In the genomic region with DNA sequence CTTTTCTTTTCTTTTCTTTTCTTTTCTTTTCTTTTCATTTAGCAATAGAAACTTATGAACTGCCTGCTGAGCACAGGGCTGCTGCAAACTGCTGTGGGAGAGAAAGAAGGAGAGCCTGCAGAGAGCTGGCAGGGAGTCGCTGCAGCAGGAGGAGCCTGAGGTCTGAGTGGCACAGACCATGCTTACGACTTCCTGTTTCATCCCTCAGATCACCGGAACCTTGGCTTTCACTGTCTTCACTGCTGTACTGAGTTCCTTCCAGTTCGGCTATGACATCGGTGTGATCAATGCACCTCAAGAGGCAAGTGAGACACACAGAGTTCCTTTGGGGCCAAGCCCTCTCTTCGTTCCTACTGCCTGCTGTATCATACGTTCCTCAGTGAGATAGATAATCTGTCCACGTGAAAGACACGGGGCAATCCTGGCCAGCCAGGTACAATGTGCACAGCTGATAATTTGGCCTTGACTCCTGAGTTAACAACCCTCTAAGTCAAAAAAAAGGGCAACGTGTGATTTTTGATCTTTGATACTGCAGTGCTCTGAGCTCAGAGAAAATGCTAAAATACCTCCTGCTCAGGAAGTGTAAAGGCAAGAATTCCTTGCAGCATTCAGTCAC, we compare ENCODE assay signal across 9 mouse cellular contexts. TPM values are rescaled to one million over a fixed set of nuclear protein-coding genes. Genes with fewer than 3 reads are reported as not detected.
DNase-seq lines count a peak whose midpoint lies in the region; ATAC-seq and TF ChIP-seq lines count a peak whose summit lies in the region.
"Had no signal": no experiment of that assay in that cellular context is flagged by ENCODE, and none has a peak within 500 bp of the region (broad histone marks: within the 10 kb centered on the region; RNA-seq: fewer than 3 reads in every experiment).

No protein-coding gene starts in this region.

- no peak for DNase-seq in stomach, postnatal 0 days (ENCODE audit: low spot score)
- peak; percentile 44 for DNase-seq in brain, adult 2 months (ENCODE audit: low read depth, low spot score)
- peak; percentile 12 for DNase-seq in kidney, postnatal 0 days (ENCODE audit: low spot score)
- DNase-seq in neural tube, embryonic 10.5 days (ENCODE audit: extremely low spot score, low spot score) = no peak
- no peak for DNase-seq in lung, postnatal 4 days
- DNase-seq: right cerebral cortex, adult 18-20 months had no signal

- 57% methylated on average over 10 of the region's 10 CpGs for WGBS in stomach, embryonic 15.5 days
- 55% methylated on average over 10 of the region's 10 CpGs for WGBS in stomach, postnatal 0 days
- WGBS in kidney, postnatal 0 days = 43% methylated on average over 10 of the region's 10 CpGs
- WGBS in small intestine, adult 2 months = 13% methylated on average over 10 of the region's 10 CpGs

- 0 out of 2 replicates have a peak, but pooled peaks have one; percentile 14 for ATAC-seq in stomach, embryonic 15.5 days (ENCODE audit: insufficient read depth, low FRiP score, low read depth)
- no peak for ATAC-seq in stomach, postnatal 0 days (ENCODE audit: low FRiP score, low TSS enrichment)
- peak; percentile 69 for ATAC-seq in kidney, postnatal 0 days (replicated peaks; ENCODE audit: low FRiP score, low read depth)
- ATAC-seq: forebrain, embryonic 16.5 days had no signal

- no peaks in the 10 kb centered on the region for H3K36me3 ChIP-seq in stomach, embryonic 15.5 days
- H3K36me3 ChIP-seq in stomach, postnatal 0 days (ENCODE audit: control insufficient read depth, insufficient read depth, low read length) = no peaks in the 10 kb centered on the region
- H3K36me3 ChIP-seq in kidney, postnatal 0 days (ENCODE audit: insufficient read depth, low read length) = no peaks in the 10 kb centered on the region
- H3K36me3 ChIP-seq in small intestine, adult 2 months (ENCODE audit: control insufficient read depth, insufficient read depth, low read length) = peaks cover 32% of the 10 kb centered on the region

- no peak for TF ChIP-seq EP300 in stomach, postnatal 0 days (optimal IDR thresholded peaks at IDR 0.05)

- no peaks in the 10 kb centered on the region for H3K9me3 ChIP-seq in stomach, embryonic 15.5 days
- no peaks in the 10 kb centered on the region for H3K9me3 ChIP-seq in stomach, postnatal 0 days (ENCODE audit: control insufficient read depth, low read length)
- no peaks in the 10 kb centered on the region for H3K9me3 ChIP-seq in kidney, postnatal 0 days (replicated peaks; ENCODE audit: low read length)

- H3K27me3 ChIP-seq in stomach, embryonic 15.5 days (replicated peaks) = no peaks in the 10 kb centered on the region
- H3K27me3 ChIP-seq in stomach, postnatal 0 days (ENCODE audit: control insufficient read depth, insufficient read depth, low read length) = no peaks in the 10 kb centered on the region
- H3K27me3 ChIP-seq in kidney, postnatal 0 days (ENCODE audit: insufficient read depth, low read length) = no peaks in the 10 kb centered on the region
- no peaks in the 10 kb centered on the region for H3K27me3 ChIP-seq in small intestine, adult 2 months (ENCODE audit: control insufficient read depth, insufficient read depth, low read length)

- H3K9ac ChIP-seq in stomach, embryonic 15.5 days = no peak overlapping the region
- no peak overlapping the region for H3K9ac ChIP-seq in stomach, postnatal 0 days (ENCODE audit: low read length)
- no peak overlapping the region for H3K9ac ChIP-seq in kidney, postnatal 0 days (ENCODE audit: low read depth, low read length)

- TF ChIP-seq POLR2A in small intestine, adult 2 months (IDR thresholded peaks at IDR 0.05; ENCODE audit: low read depth, low read length) = no peak; the same call in 1 of the 2 replicates

- H3K4me3 ChIP-seq in stomach, embryonic 15.5 days (replicated peaks) = no peak overlapping the region
- H3K4me3 ChIP-seq in stomach, postnatal 0 days (ENCODE audit: low read depth, low read length) = no peak overlapping the region
- no peak overlapping the region for H3K4me3 ChIP-seq in kidney, postnatal 0 days (replicated peaks; ENCODE audit: low read depth, low read length)
- peak overlapping the region; percentile 9 for H3K4me3 ChIP-seq in small intestine, adult 2 months (ENCODE audit: low read depth, low read length)

- no peak for TF ChIP-seq CTCF in stomach, postnatal 0 days (IDR thresholded peaks at IDR 0.05; ENCODE audit: low read depth)
- no peak for TF ChIP-seq CTCF in kidney, postnatal 0 days (IDR thresholded peaks at IDR 0.05; ENCODE audit: low read depth)
- no peak for TF ChIP-seq CTCF in small intestine, adult 2 months (IDR thresholded peaks at IDR 0.05; ENCODE audit: extremely low read depth, insufficient read length, insufficient replicate concordance, low read depth, low read length)

- no peak overlapping the region for H3K27ac ChIP-seq in stomach, embryonic 15.5 days
- H3K27ac ChIP-seq in stomach, postnatal 0 days (replicated peaks) = no peak overlapping the region
- H3K27ac ChIP-seq in kidney, postnatal 0 days = no peak overlapping the region
- peak overlapping the region; percentile 94 for H3K27ac ChIP-seq in small intestine, adult 2 months (ENCODE audit: insufficient read depth, low read depth, low read length)

- H3K4me2 ChIP-seq in stomach, embryonic 15.5 days = no peak overlapping the region
- no peak overlapping the region for H3K4me2 ChIP-seq in stomach, postnatal 0 days (replicated peaks; ENCODE audit: low read depth)
- peak overlapping the region; percentile 8; the same call in 1 of the 2 replicates for H3K4me2 ChIP-seq in kidney, postnatal 0 days (ENCODE audit: low read length)

- no peaks in the 10 kb centered on the region for H3K4me1 ChIP-seq in stomach, embryonic 15.5 days
- no peaks in the 10 kb centered on the region for H3K4me1 ChIP-seq in stomach, postnatal 0 days (replicated peaks; ENCODE audit: control insufficient read depth, insufficient read depth)
- no peaks in the 10 kb centered on the region for H3K4me1 ChIP-seq in kidney, postnatal 0 days (replicated peaks; ENCODE audit: insufficient read depth, low read length)
- peaks cover 10% of the 10 kb centered on the region for H3K4me1 ChIP-seq in small intestine, adult 2 months (ENCODE audit: control insufficient read depth, insufficient read depth, insufficient read length, low read length)

RNA-seq across cellular contexts. Expression of a gene that starts 7.9 kb away (rescaled TPM):
- polyA plus RNA-seq in stomach, embryonic 15.5 days (2015; fragmentation: Nextera tagmentation; extraction: Ambion mirVana) = 3.9 and 5.6 TPM in 2 replicates
- polyA plus RNA-seq in stomach, postnatal 0 days (2015; fragmentation: Nextera tagmentation; extraction: Ambion mirVana) = 0.25 and 0.31 TPM in 2 replicates
- polyA plus RNA-seq in kidney, postnatal 0 days (2015; fragmentation: Nextera tagmentation; extraction: Ambion mirVana) = 45.8 and 48.8 TPM in 2 replicates
- polyA plus RNA-seq in small intestine, adult 2 months (2012; rRNA removed) = 23.6 and 63.9 TPM in 2 replicates
- polyA plus RNA-seq: forebrain, embryonic 16.5 days had no signal

Comparison
In these comparisons a context has a peak if more than half of its experiments do, and no peak if none do; other contexts are left out.
1. DNase-seq: peak in brain, adult 2 months (single experiment) and kidney, postnatal 0 days (single experiment); none in stomach, postnatal 0 days (single experiment), neural tube, embryonic 10.5 days (single experiment) and lung, postnatal 4 days (0 of 2).